Mouse (Mus musculus): ENCODE measurements around the gene Sh2d5. TPM values are rescaled to one million over a fixed set of nuclear protein-coding genes. Genes with fewer than 3 reads are reported as not detected.
A peak's percentile ranks its signal among the peaks of the same experiment; 100 is the strongest.

The Sh2d5 gene
- polyA plus RNA-seq, 3 experiments from 2014 or later, result 0.16 to 0.53 (median 0.21) TPM

GRCm38 (mm10) chr4:138261843-138262681 is 11.9 kb downstream of the Sh2d5 start:
- ATAC-seq, result peak; percentile 78

GRCm38 (mm10) chr4:138267869-138268268 is 17.7 kb downstream of the Sh2d5 start:
- ATAC-seq, result no peak

GRCm38 (mm10) chr4:138272011-138272997 is 22.1 kb downstream of the Sh2d5 start:
- no peak for ATAC-seq

- ATAC-seq, result no peak
Measured at GRCm38 (mm10) chr4:138278346-138278745, 28.1 kb downstream of the Sh2d5 start.

- ATAC-seq, result peak; percentile 91
Measured at GRCm38 (mm10) chr4:138282834-138283233, 32.6 kb downstream of the Sh2d5 start.

- ATAC-seq, result no peak
Measured at GRCm38 (mm10) chr4:138286411-138286810, 36.2 kb downstream of the Sh2d5 start.

- ATAC-seq, result no peak
Measured at GRCm38 (mm10) chr4:138288691-138289090, 38.5 kb downstream of the Sh2d5 start.

- no peak for ATAC-seq
Measured at GRCm38 (mm10) chr4:138292028-138292427, 41.8 kb downstream of the Sh2d5 start.

- no peak for ATAC-seq
Measured at GRCm38 (mm10) chr4:138293261-138293948, 43.2 kb downstream of the Sh2d5 start.

- ATAC-seq, result no peak
Measured at GRCm38 (mm10) chr4:138293949-138294550, 43.8 kb downstream of the Sh2d5 start.

- no peak for ATAC-seq
Measured at GRCm38 (mm10) chr4:138301271-138301780, 51.1 kb downstream of the Sh2d5 start.

- ATAC-seq, result no peak
Measured at GRCm38 (mm10) chr4:138303011-138303410, 52.8 kb downstream of the Sh2d5 start.

GRCm38 (mm10) chr4:138303742-138304141 is 53.5 kb downstream of the Sh2d5 start:
- ATAC-seq, result no peak

- ATAC-seq, result peak; percentile 99
Measured at GRCm38 (mm10) chr4:138304340-138305104, 54.3 kb downstream of the Sh2d5 start, which contains the start of gene Ddost. Gene Ddost, plus strand, starts transcription at chr4:138304730.

GRCm38 (mm10) chr4:138307025-138307424 is 56.8 kb downstream of the Sh2d5 start:
- ATAC-seq, result no peak

GRCm38 (mm10) chr4:138307739-138308138 is 57.5 kb downstream of the Sh2d5 start:
- ATAC-seq, result no peak

- no peak for ATAC-seq
Measured at GRCm38 (mm10) chr4:138310311-138310910, 60.2 kb downstream of the Sh2d5 start.

Data from inflammation-experienced regulatory T-cells, adult 6 months (primary cell).